Mouse (Mus musculus) testis, adult 2 months (tissue): ENCODE measurements around the gene Nos1ap. TPM values are rescaled to one million over a fixed set of nuclear protein-coding genes. Genes with fewer than 3 reads are reported as not detected.

Source experiments
- H3K27ac ChIP-seq: fragments of 200-500 bp; 2 replicates; pipeline ENCODE4 v1.5.1; 2012; ENCODE audit warnings: low read depth, low read length; ENCODE audit not compliant: control insufficient read depth, insufficient read depth
- H3K27me3 ChIP-seq: fragments of 200-500 bp; 2 replicates; pipeline ENCODE4 v1.6.1; 2012; ENCODE audit warnings: mild to moderate bottlenecking, low read length, moderate library complexity; ENCODE audit not compliant: control insufficient read depth, insufficient read depth
- H3K36me3 ChIP-seq: fragments of 200-500 bp; 2 replicates; pipeline ENCODE4 v1.6.1; 2012; ENCODE audit warnings: mild to moderate bottlenecking, low read length; ENCODE audit not compliant: control insufficient read depth, insufficient read depth
- H3K4me1 ChIP-seq: fragments of 200-500 bp; 2 replicates; pipeline ENCODE4 v1.6.1; 2012; ENCODE audit warnings: low read length; ENCODE audit not compliant: control insufficient read depth, insufficient read depth
- H3K4me3 ChIP-seq: fragments of 200-500 bp; 2 replicates; pipeline ENCODE4 v1.5.1; 2012; ENCODE audit warnings: low read depth, mild to moderate bottlenecking, low read length, moderate library complexity, mixed read lengths; ENCODE audit not compliant: control insufficient read depth
- CTCF ChIP-seq: fragments of 200-500 bp; IDR thresholded peaks from 2 replicates; pipeline ENCODE4 v1.5.1; 2012; ENCODE audit warnings: low read depth, mild to moderate bottlenecking, inconsistent platforms, low read length, moderate library complexity; ENCODE audit not compliant: control insufficient read depth, insufficient read depth, insufficient replicate concordance
- POLR2A ChIP-seq: fragments of 200-500 bp; IDR thresholded peaks from 2 replicates; pipeline ENCODE4 v1.6.1; 2012; ENCODE audit warnings: low read depth, mild to moderate bottlenecking, inconsistent platforms, low read length, moderate library complexity; ENCODE audit not compliant: control insufficient read depth
- polyA plus RNA-seq: library from polyadenylated mRNA; depleted of rRNA; stranded (reverse); fragments of >200 nt; gene quantifications from 2 replicates; pipeline ENCODE4 v1.2.3, GENCODE M21; 2012

Gene Nos1ap
- polyA plus RNA-seq, 1 experiment, result 2.1 TPM

GRCm38 (mm10) chr1:170292239-170292951, 297.3 kb downstream of the Nos1ap start:
- H3K36me3 ChIP-seq, result no peaks in the 10 kb centered on the region
- H3K4me1 ChIP-seq, result no peaks in the 10 kb centered on the region
- TF ChIP-seq POLR2A (no peak), CTCF (no peak)
- H3K27ac ChIP-seq, result no peak overlapping the region
- no peak overlapping the region for H3K4me3 ChIP-seq
- no peaks in the 10 kb centered on the region for H3K27me3 ChIP-seq

DNA sequence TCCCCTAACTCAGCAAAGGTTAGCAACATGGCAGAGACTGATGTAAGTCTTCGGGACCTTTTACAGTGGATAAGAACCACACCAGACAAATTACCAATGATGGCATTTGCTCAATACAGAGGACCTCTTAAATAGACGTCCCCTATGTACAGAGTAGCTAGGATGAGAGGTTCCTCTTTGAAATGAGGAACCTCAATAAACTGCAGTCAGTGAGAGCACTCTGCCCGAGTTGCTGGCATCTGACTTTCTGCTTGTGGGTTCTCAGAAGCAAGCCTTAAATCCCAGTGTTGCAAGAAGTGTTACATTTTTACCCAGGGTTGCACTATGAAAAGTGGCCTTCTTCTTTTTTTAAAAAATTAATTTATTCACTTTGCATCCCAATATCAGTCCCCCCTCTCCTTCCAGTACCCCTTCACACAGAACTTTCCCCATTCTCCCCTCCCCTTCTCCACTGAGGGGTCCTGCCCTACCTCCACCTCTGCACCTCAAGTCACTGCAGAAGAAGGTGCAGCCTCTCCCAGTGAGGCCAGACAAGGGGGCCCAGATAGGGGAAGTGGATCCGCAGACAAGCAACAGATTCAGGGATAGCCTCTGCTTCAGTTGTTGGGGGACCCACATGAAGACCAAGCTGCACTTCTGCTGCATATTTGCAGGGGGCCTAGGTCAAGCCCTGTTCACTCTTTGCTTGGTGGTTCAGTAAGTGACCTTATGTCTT, 307.1 kb downstream of the Nos1ap start:
- TF ChIP-seq CTCF (no peak), POLR2A (no peak)
- Histone ChIP-seq H3K27me3 (no peaks in the 10 kb centered on the region), H3K4me1 (no peaks in the 10 kb centered on the region), H3K27ac (no peak overlapping the region), H3K4me3 (no peak overlapping the region), H3K36me3 (no peaks in the 10 kb centered on the region)

- Histone ChIP-seq H3K4me1 (no peaks in the 10 kb centered on the region), H3K4me3 (no peak within 1 kb of the TSS), H3K27me3 (no peaks in the 10 kb centered on the region), H3K27ac (no peak within 1 kb of the TSS), H3K36me3 (no peaks in the 10 kb centered on the region)
- TF ChIP-seq CTCF (no peak), POLR2A (no peak)
Observed at GRCm38 (mm10) chr1:170277016-170277415, 312.6 kb downstream of the Nos1ap start, which contains the start of gene Sh2d1b1. TSS of gene Sh2d1b1 (plus strand) at chr1:170277320.

DNA sequence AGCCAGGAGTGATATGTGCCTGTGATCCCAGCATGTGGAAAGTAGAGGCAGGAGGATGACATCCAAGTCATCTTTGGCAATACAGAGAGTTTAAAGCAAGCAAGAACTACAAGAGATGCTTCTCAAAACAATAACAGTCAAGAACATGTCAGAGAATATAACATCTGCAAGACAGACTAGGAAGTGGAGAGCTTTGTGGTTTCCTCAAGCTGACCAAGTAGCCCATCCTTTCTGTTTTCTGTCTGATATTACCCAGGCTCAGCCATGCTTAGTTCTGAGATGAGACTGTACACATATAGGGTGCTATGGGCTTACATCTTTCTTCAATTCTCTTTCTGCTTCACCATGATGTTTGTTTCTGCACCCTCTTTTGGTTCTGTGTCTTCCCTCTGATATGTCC, 316.4 kb downstream of the Nos1ap start:
- no peaks in the 10 kb centered on the region for H3K4me1 ChIP-seq
- no peak overlapping the region for H3K27ac ChIP-seq
- no peaks in the 10 kb centered on the region for H3K27me3 ChIP-seq
- H3K4me3 ChIP-seq, result no peak overlapping the region
- no peak for TF ChIP-seq CTCF
- TF ChIP-seq POLR2A, result no peak
- no peaks in the 10 kb centered on the region for H3K36me3 ChIP-seq

DNA sequence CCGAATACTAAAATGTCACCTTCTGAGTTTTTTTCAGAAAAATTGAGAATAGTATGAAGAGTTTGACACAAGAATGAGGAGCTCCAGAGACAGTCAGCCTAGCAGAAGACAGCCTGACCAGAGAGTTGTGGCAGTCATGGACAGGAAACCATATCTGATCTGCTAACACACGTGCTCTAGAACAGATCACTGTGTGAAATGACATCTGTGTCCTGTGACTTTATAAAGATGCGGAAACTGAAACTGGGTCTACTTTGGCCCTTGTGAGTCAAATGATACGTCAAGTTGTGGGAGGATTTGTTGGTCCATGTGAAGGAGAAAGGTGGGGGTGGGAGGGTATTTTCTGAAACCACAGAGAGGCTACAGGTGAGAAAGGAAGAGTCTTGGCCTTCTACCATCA, 319.0 kb downstream of the Nos1ap start:
- H3K4me1 ChIP-seq, result no peaks in the 10 kb centered on the region
- H3K4me3 ChIP-seq, result no peak overlapping the region
- TF ChIP-seq CTCF, result no peak
- TF ChIP-seq POLR2A, result no peak
- no peaks in the 10 kb centered on the region for H3K36me3 ChIP-seq
- H3K27ac ChIP-seq, result no peak overlapping the region
- H3K27me3 ChIP-seq, result no peaks in the 10 kb centered on the region

GRCm38 (mm10) chr1:170270281-170270680, 319.4 kb downstream of the Nos1ap start:
- Histone ChIP-seq H3K4me1 (no peaks in the 10 kb centered on the region), H3K27ac (no peak overlapping the region), H3K27me3 (no peaks in the 10 kb centered on the region), H3K4me3 (no peak overlapping the region), H3K36me3 (no peaks in the 10 kb centered on the region)
- TF ChIP-seq CTCF (no peak), POLR2A (no peak)

DNA sequence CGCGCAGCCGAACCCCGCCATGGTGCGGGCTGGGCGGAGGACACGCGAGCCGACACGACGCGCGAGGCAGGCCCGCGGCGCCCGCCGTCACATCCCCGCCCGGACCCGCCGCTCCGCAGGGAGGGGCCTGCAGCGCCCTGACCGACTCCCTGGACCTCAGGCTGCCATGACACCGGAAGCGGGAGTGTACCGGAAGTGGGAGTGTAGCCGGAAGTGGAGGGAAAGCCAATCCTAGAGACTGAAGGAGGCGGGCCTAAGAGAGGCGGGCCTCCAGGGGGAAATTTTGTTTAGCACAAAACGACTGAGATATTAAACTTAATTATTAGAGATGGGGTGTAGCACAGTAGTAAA, 334.1 kb downstream of the Nos1ap start:
- TF ChIP-seq CTCF, result no peak
- TF ChIP-seq POLR2A, result peak; percentile 68; the same call in 1 of the 2 replicates
- Histone ChIP-seq H3K36me3 (no peaks in the 10 kb centered on the region), H3K27me3 (no peaks in the 10 kb centered on the region), H3K4me3 (peak overlapping the region; percentile 72), H3K4me1 (no peaks in the 10 kb centered on the region; the same call in 1 of the 2 replicates), H3K27ac (peak overlapping the region; percentile 14)
